8 mouse cellular contexts compared by ENCODE assay signal in genomic region chr17:24752415-24753394, GRCm38 (mm10). TPM values are rescaled to one million over a fixed set of nuclear protein-coding genes. Genes with fewer than 3 reads are reported as not detected.
DNase-seq lines count a peak whose midpoint lies in the region; ATAC-seq lines count a peak whose summit lies in the region.

TSS of gene Hs3st6 (plus strand) at chr17:24752988.

- under 1% methylated on average over 74 of the region's 82 CpGs for WGBS in heart, embryonic 16.5 days
- WGBS in hindbrain, embryonic 11.5 days, result 1% methylated on average over 71 of the region's 82 CpGs
- under 1% methylated on average over 80 of the region's 82 CpGs for WGBS in liver, embryonic 13.5 days (ENCODE audit: insufficient replicate concordance)

- peak within 1 kb of the TSS; percentile 94 for H3K4me2 ChIP-seq in heart, embryonic 16.5 days (ENCODE audit: low read depth, low read length)
- peak within 1 kb of the TSS; percentile 98 for H3K4me2 ChIP-seq in hindbrain, embryonic 11.5 days (replicated peaks; ENCODE audit: low read depth, low read length)
- H3K4me2 ChIP-seq in liver, embryonic 13.5 days, result peak within 1 kb of the TSS; percentile 77

- H3K4me3 ChIP-seq in heart, embryonic 16.5 days (ENCODE audit: low read length), result peak within 1 kb of the TSS; percentile 55
- peak within 1 kb of the TSS; percentile 53 for H3K4me3 ChIP-seq in hindbrain, embryonic 11.5 days (ENCODE audit: low read depth, low read length)
- H3K4me3 ChIP-seq in liver, embryonic 13.5 days (replicated peaks), result peak within 1 kb of the TSS; percentile 56

- H3K4me1 ChIP-seq in heart, embryonic 16.5 days (ENCODE audit: control insufficient read depth, insufficient read depth, low read length), result peaks cover 10% of the 10 kb centered on the region
- H3K4me1 ChIP-seq in hindbrain, embryonic 11.5 days (replicated peaks; ENCODE audit: control insufficient read depth, insufficient read depth, low read length), result peaks cover 9% of the 10 kb centered on the region
- H3K4me1 ChIP-seq in liver, embryonic 13.5 days (replicated peaks), result peaks cover 18% of the 10 kb centered on the region

- H3K9ac ChIP-seq in heart, embryonic 16.5 days (ENCODE audit: low read length), result peak within 1 kb of the TSS; percentile 62
- peak within 1 kb of the TSS; percentile 52 for H3K9ac ChIP-seq in hindbrain, embryonic 11.5 days (ENCODE audit: low read depth, low read length)
- peak within 1 kb of the TSS; percentile 22; the same call in 1 of the 2 replicates for H3K9ac ChIP-seq in liver, embryonic 13.5 days

- peaks cover 58% of the 10 kb centered on the region for H3K27me3 ChIP-seq in heart, embryonic 16.5 days (ENCODE audit: control insufficient read depth, insufficient read depth, low read length)
- peaks cover 51% of the 10 kb centered on the region for H3K27me3 ChIP-seq in hindbrain, embryonic 11.5 days (ENCODE audit: control insufficient read depth, insufficient read depth, low read length)
- peaks cover 96% of the 10 kb centered on the region for H3K27me3 ChIP-seq in liver, embryonic 13.5 days
- H3K27me3 ChIP-seq in splenic B cell, adult 2 months (ENCODE audit: control insufficient read depth, insufficient read depth, low read length, poor library complexity, severe bottlenecking), result no peaks in the 10 kb centered on the region; the same call in 1 of the 2 replicates

- H3K9me3 ChIP-seq in heart, embryonic 16.5 days (replicated peaks; ENCODE audit: control insufficient read depth, low read length), result no peaks in the 10 kb centered on the region
- no peaks in the 10 kb centered on the region for H3K9me3 ChIP-seq in hindbrain, embryonic 11.5 days (ENCODE audit: control insufficient read depth, low read length)
- H3K9me3 ChIP-seq in liver, embryonic 13.5 days (replicated peaks), result no peaks in the 10 kb centered on the region

- H3K36me3 ChIP-seq in heart, embryonic 16.5 days (ENCODE audit: control insufficient read depth, insufficient read depth), result no peaks in the 10 kb centered on the region
- H3K36me3 ChIP-seq in hindbrain, embryonic 11.5 days (ENCODE audit: control insufficient read depth, insufficient read depth, low read length), result no peaks in the 10 kb centered on the region
- no peaks in the 10 kb centered on the region for H3K36me3 ChIP-seq in liver, embryonic 13.5 days
- no peaks in the 10 kb centered on the region for H3K36me3 ChIP-seq in splenic B cell, adult 2 months (ENCODE audit: control insufficient read depth, insufficient read depth, low read length, poor library complexity, severe bottlenecking)

- no peak within 1 kb of the TSS for H3K27ac ChIP-seq in heart, embryonic 16.5 days (ENCODE audit: low read length)
- H3K27ac ChIP-seq in hindbrain, embryonic 11.5 days (ENCODE audit: low read depth, low read length), result no peak within 1 kb of the TSS
- no peak within 1 kb of the TSS for H3K27ac ChIP-seq in liver, embryonic 13.5 days

- DNase-seq in heart, postnatal 4 days, result no peak
- DNase-seq in adrenal gland, postnatal 14 days, result peak; percentile 48
- peak; percentile 59 for DNase-seq in hindbrain, embryonic 11.5 days (ENCODE audit: low spot score)
- no peak for DNase-seq in liver, embryonic 13.5 days
- DNase-seq in splenic B cell, adult 2 months (ENCODE audit: low read depth, low spot score), result peak; percentile 31
- DNase-seq in layer of hippocampus, postnatal 36 days, result no peak

- peak; percentile 82 for ATAC-seq in heart, embryonic 16.5 days (replicated peaks; ENCODE audit: extremely low read depth, insufficient read depth, low FRiP score)
- ATAC-seq in hindbrain, embryonic 11.5 days (ENCODE audit: low FRiP score), result peak; percentile 85
- ATAC-seq in liver, embryonic 13.5 days (ENCODE audit: low read depth), result peak; percentile 71
- ATAC-seq in inflammation-experienced regulatory T-cells, adult 6 months, result no peak

RNA-seq across cellular contexts. Expression of gene Hs3st6, which starts in this region (rescaled TPM):
- polyA plus RNA-seq in heart, embryonic 16.5 days (2015; fragmentation: Nextera tagmentation; extraction: Ambion mirVana), result 0.21 and 0.36 TPM in 2 replicates
- total RNA-seq in heart, postnatal 4 days (2021), result under 1 TPM in 1 of 2 experiments, not detected in 1; 0.20 TPM
- total RNA-seq in adrenal gland, postnatal 14 days (2021), result 2.0 and 2.4 TPM in 2 replicates
- 1.5 and 2.3 TPM in 2 replicates for polyA plus RNA-seq in hindbrain, embryonic 11.5 days (2014; fragmentation: Nextera tagmentation; extraction: Ambion mirVana)
- not detected in 2 replicates for polyA plus RNA-seq in liver, embryonic 13.5 days (2015; fragmentation: Nextera tagmentation; extraction: Ambion mirVana)
- not detected for total RNA-seq in layer of hippocampus, postnatal 36 days (2021)
- polyA plus RNA-seq in inflammation-experienced regulatory T-cells, adult 6 months (2017; shearing (Covaris generic)), result not detected

Comparison
In these comparisons a context has a peak if more than half of its experiments do, and no peak if none do; other contexts are left out.
1. Peak in ATAC-seq, H3K4me3 ChIP-seq, H3K9ac ChIP-seq and H3K4me2 ChIP-seq in heart, embryonic 16.5 days; RNA of the gene not detected or under 1 TPM.
2. Peak in ATAC-seq, H3K4me3 ChIP-seq, H3K9ac ChIP-seq and H3K4me2 ChIP-seq in liver, embryonic 13.5 days; RNA of the gene not detected or under 1 TPM.
3. DNase-seq: peak in adrenal gland, postnatal 14 days (single experiment), hindbrain, embryonic 11.5 days (single experiment) and splenic B cell, adult 2 months (single experiment); none in heart, postnatal 4 days (single experiment), liver, embryonic 13.5 days (single experiment) and layer of hippocampus, postnatal 36 days (0 of 2).
4. Peak in every context shown above with its lines, with median percentiles within 50 percentile points of each other: H3K4me2 ChIP-seq, H3K4me3 ChIP-seq and H3K9ac ChIP-seq.